Mouse (Mus musculus): ENCODE data around the gene Acoxl.

Acoxl gene

GRCm38 (mm10) chr2:128123921-128124683 lies 285.4 kb downstream of the Acoxl start:
- peak; percentile 17 for DNase-seq

GRCm38 (mm10) chr2:128124693-128125092 lies 286.0 kb downstream of the Acoxl start:
- no peak for DNase-seq

GRCm38 (mm10) chr2:128125635-128126470 lies 287.2 kb downstream of the Acoxl start, which contains the start of gene Bcl2l11:
Gene Bcl2l11, plus strand, starts transcription at chr2:128126038.
- peak; percentile 97 for DNase-seq

GRCm38 (mm10) chr2:128126591-128127051 lies 287.9 kb downstream of the Acoxl start:
- DNase-seq = peak; percentile 38

GRCm38 (mm10) chr2:128127121-128127671 lies 288.5 kb downstream of the Acoxl start:
- peak; percentile 96 for DNase-seq

GRCm38 (mm10) chr2:128127691-128128292 lies 289.1 kb downstream of the Acoxl start:
- peak; percentile 87 for DNase-seq

- DNase-seq = no peak
These were observed 289.9 kb downstream of the Acoxl start for GRCm38 (mm10) chr2:128128532-128128931.

GRCm38 (mm10) chr2:128131503-128131902 lies 292.8 kb downstream of the Acoxl start:
- no peak for DNase-seq

- no peak for DNase-seq
These were observed 294.0 kb downstream of the Acoxl start for GRCm38 (mm10) chr2:128132635-128133034.

- no peak for DNase-seq
These were observed 295.2 kb downstream of the Acoxl start for GRCm38 (mm10) chr2:128133865-128134264.

- no peak for DNase-seq
These were observed 295.8 kb downstream of the Acoxl start for GRCm38 (mm10) chr2:128134474-128134873.

- no peak for DNase-seq
These were observed 296.3 kb downstream of the Acoxl start for GRCm38 (mm10) chr2:128134948-128135347.

GRCm38 (mm10) chr2:128136769-128137433 lies 298.2 kb downstream of the Acoxl start:
- DNase-seq = no peak

- DNase-seq = peak; percentile 14
These were observed 299.0 kb downstream of the Acoxl start for GRCm38 (mm10) chr2:128137480-128138276.

- no peak for DNase-seq
These were observed 300.2 kb downstream of the Acoxl start for GRCm38 (mm10) chr2:128138924-128139323.

- peak; percentile 58 for DNase-seq
These were observed 301.1 kb downstream of the Acoxl start for GRCm38 (mm10) chr2:128139781-128140180.

- DNase-seq = no peak
These were observed 301.5 kb downstream of the Acoxl start for GRCm38 (mm10) chr2:128140183-128140582.

- DNase-seq = no peak
These were observed 305.3 kb downstream of the Acoxl start for GRCm38 (mm10) chr2:128143992-128144391.

- peak; percentile 22 for DNase-seq
These were observed 306.8 kb downstream of the Acoxl start for GRCm38 (mm10) chr2:128145433-128145832.

GRCm38 (mm10) chr2:128149596-128149995 lies 310.9 kb downstream of the Acoxl start:
- peak; percentile 29 for DNase-seq

GRCm38 (mm10) chr2:128152211-128152610 lies 313.5 kb downstream of the Acoxl start:
- DNase-seq = no peak
